Comparison of ENCODE assay signal across 26 mouse cellular contexts in genomic region chr8:94317249-94317648, GRCm38 (mm10). TPM values are rescaled to one million over a fixed set of nuclear protein-coding genes. Genes with fewer than 3 reads are reported as not detected.
A peak's percentile ranks its signal among the peaks of the same experiment; 100 is the strongest.
DNase-seq lines count a peak whose midpoint lies in the region; ATAC-seq lines count a peak whose summit lies in the region.
"Had no signal": no experiment of that assay in that cellular context is flagged by ENCODE, and none has a peak within 500 bp of the region (broad histone marks: within the 10 kb centered on the region; RNA-seq: fewer than 3 reads in every experiment).

No protein-coding gene starts in this region.

- no peaks in the 10 kb centered on the region; the same call in 1 of the 2 replicates for H3K4me1 ChIP-seq in heart, embryonic 15.5 days (replicated peaks)
- H3K4me1 ChIP-seq: forebrain, embryonic 15.5 days; hindbrain, embryonic 10.5 days; kidney, embryonic 15.5 days had no signal

- H3K4me3 ChIP-seq in heart, embryonic 15.5 days, result no peak overlapping the region
- H3K4me3 ChIP-seq: embryonic facial prominence, embryonic 15.5 days; erythroblast, embryonic 14.5 days; forebrain, embryonic 15.5 days; heart, embryonic 13.5 days; hindbrain, embryonic 10.5 days; intestine, embryonic 15.5 days; kidney, embryonic 15.5 days had no signal

- ATAC-seq in heart, embryonic 15.5 days (replicated peaks; ENCODE audit: insufficient number of reproducible peaks, insufficient read depth, low FRiP score, low read depth), result peak; percentile 66; the same call in 1 of the 2 replicates
- ATAC-seq: forebrain, embryonic 15.5 days; intestine, embryonic 15.5 days had no signal

- H3K27me3 ChIP-seq in heart, embryonic 15.5 days, result no peaks in the 10 kb centered on the region
- H3K27me3 ChIP-seq: CH12.LX; embryonic facial prominence, embryonic 15.5 days; forebrain, embryonic 15.5 days; heart, embryonic 13.5 days; intestine, embryonic 15.5 days; kidney, embryonic 15.5 days had no signal

- 75% methylated on average over 2 of the region's 2 CpGs for WGBS in heart, embryonic 15.5 days

- H3K27ac ChIP-seq in heart, embryonic 15.5 days, result no peak overlapping the region
- H3K27ac ChIP-seq: embryonic facial prominence, embryonic 15.5 days; forebrain, embryonic 15.5 days; heart, embryonic 13.5 days; hindbrain, embryonic 10.5 days; hindbrain, embryonic 14.5 days; intestine, embryonic 15.5 days; kidney, embryonic 15.5 days had no signal

- no peak overlapping the region for H3K4me2 ChIP-seq in heart, embryonic 15.5 days
- H3K4me2 ChIP-seq: embryonic facial prominence, embryonic 15.5 days; forebrain, embryonic 15.5 days; heart, embryonic 13.5 days; hindbrain, embryonic 14.5 days; intestine, embryonic 15.5 days; kidney, embryonic 15.5 days had no signal

- no peaks in the 10 kb centered on the region for H3K9me3 ChIP-seq in heart, embryonic 15.5 days (replicated peaks)
- H3K9me3 ChIP-seq: embryonic facial prominence, embryonic 15.5 days; forebrain, embryonic 15.5 days; heart, embryonic 13.5 days; hindbrain, embryonic 10.5 days; intestine, embryonic 15.5 days; kidney, embryonic 15.5 days had no signal

- no peak overlapping the region for H3K9ac ChIP-seq in heart, embryonic 15.5 days
- H3K9ac ChIP-seq: embryonic facial prominence, embryonic 15.5 days; forebrain, embryonic 15.5 days; heart, embryonic 13.5 days; hindbrain, embryonic 14.5 days; intestine, embryonic 15.5 days; kidney, embryonic 15.5 days had no signal

- H3K36me3 ChIP-seq in heart, embryonic 15.5 days, result peaks cover 21% of the 10 kb centered on the region; the same call in 1 of the 2 replicates
- H3K36me3 ChIP-seq: embryonic facial prominence, embryonic 15.5 days; intestine, embryonic 15.5 days had no signal

- peak; percentile 43 to 73 for DNase-seq in gastrocnemius, adult 8-10 months (ENCODE audit: low spot score in 2 of 2)
- DNase-seq in gastrocnemius, postnatal 10 days, result no peak
- no peak for DNase-seq in heart, postnatal 36 days
- DNase-seq in brain, adult 2 months (ENCODE audit: low read depth, low spot score), result peak; percentile 37
- peak; percentile 71 for DNase-seq in heart, postnatal 4 days
- DNase-seq in adrenal gland, postnatal 4 days (ENCODE audit: low spot score in 2 of 2), result no peak
- DNase-seq: adrenal gland, adult 2 months; adrenal gland, postnatal 25 days; cerebellum, adult 11 months; cerebellum, adult 8-10 months; cerebellum, postnatal 14 days; embryo, embryonic 11 days; kidney, adult 18-20 months had no signal

- intact Hi-C loops in heart, postnatal 36 days (cut with DNase I), result no loop called here

RNA-seq across cellular contexts. Expression of gene Slc12a3, which starts 11.8 kb away (rescaled TPM):
- total RNA-seq in gastrocnemius, adult 8-10 months (2022), result not detected
- not detected for total RNA-seq in gastrocnemius, postnatal 10 days (2021)
- 0.15 and 0.20 TPM in 2 replicates for polyA plus RNA-seq in heart, embryonic 15.5 days (2015; fragmentation: Nextera tagmentation; extraction: Ambion mirVana)
- under 1 TPM; 0.33 to 0.38 TPM for total RNA-seq in heart, postnatal 36 days (2021)
- under 1 TPM in 1 of 2 experiments, not detected in 1; 0.11 TPM for total RNA-seq in heart, postnatal 4 days (2021)
- 10 to 100 TPM in 1 of 2 experiments, 1 to 10 TPM in 1; 1.0 to 29.0 TPM for total RNA-seq in adrenal gland, postnatal 4 days (2021)
- total RNA-seq: common myeloid progenitor, adult 5-6 weeks had no signal
- polyA plus RNA-seq: adrenal gland, adult 2 months; embryonic facial prominence, embryonic 11.5 days; erythroblast, embryonic 14.5 days; forebrain, embryonic 11.5 days; forebrain, embryonic 15.5 days; heart, embryonic 13.5 days had no signal

Comparison
In these comparisons a context has a peak if more than half of its experiments do, and no peak if none do; other contexts are left out.
1. DNase-seq: peak in gastrocnemius, adult 8-10 months (2 of 2), brain, adult 2 months (single experiment) and heart, postnatal 4 days (single experiment); none in gastrocnemius, postnatal 10 days (single experiment), heart, postnatal 36 days (0 of 2) and adrenal gland, postnatal 4 days (0 of 2).